In the genomic region with DNA sequence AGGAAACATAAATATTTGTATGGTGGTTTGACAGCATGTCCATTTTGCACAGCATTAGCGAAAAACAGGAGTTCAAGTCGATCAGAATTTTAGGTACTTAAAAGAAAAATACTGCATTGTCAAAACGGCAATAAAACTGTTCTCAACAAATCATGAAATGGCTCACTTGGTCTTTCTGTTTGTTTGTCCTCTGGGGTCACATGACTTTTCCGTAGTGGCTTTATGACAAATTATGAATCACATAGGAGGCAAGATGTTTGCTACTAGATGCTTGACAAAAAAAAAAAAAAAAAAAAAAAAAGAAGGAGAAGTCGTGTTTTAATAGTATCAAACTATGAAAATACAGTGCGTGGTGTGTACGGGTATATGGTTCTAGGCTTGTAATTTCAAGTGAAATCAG, we compare ENCODE assay signal across 31 mouse cellular contexts.
"Had no signal": no experiment of that assay in that cellular context is flagged by ENCODE, and none has a peak within 500 bp of the region (broad histone marks: within the 10 kb centered on the region; RNA-seq: fewer than 3 reads in every experiment).

No protein-coding gene starts in this region.

- H3K4me2 ChIP-seq: limb, embryonic 12.5 days; limb, embryonic 13.5 days; limb, embryonic 15.5 days; liver, embryonic 11.5 days; liver, embryonic 12.5 days; liver, embryonic 13.5 days; liver, embryonic 15.5 days; lung, embryonic 14.5 days; lung, embryonic 15.5 days; midbrain, embryonic 11.5 days; midbrain, embryonic 12.5 days; midbrain, embryonic 13.5 days; midbrain, embryonic 15.5 days; neural tube, embryonic 12.5 days had no signal

- H3K36me3 ChIP-seq: limb, embryonic 10.5 days; limb, embryonic 12.5 days; limb, embryonic 13.5 days; limb, embryonic 15.5 days; liver, embryonic 12.5 days; liver, embryonic 13.5 days; liver, embryonic 15.5 days; lung, embryonic 15.5 days; midbrain, embryonic 10.5 days; midbrain, embryonic 12.5 days; midbrain, embryonic 13.5 days; midbrain, embryonic 15.5 days; neural tube, embryonic 12.5 days had no signal

- H3K27me3 ChIP-seq: limb, embryonic 12.5 days; limb, embryonic 13.5 days; limb, embryonic 15.5 days; liver, embryonic 12.5 days; liver, embryonic 13.5 days; liver, embryonic 15.5 days; lung, embryonic 15.5 days; megakaryocyte, embryonic 14.5 days; midbrain, embryonic 12.5 days; midbrain, embryonic 13.5 days; midbrain, embryonic 15.5 days; neural tube, embryonic 12.5 days had no signal

- DNase-seq: left cerebral cortex, postnatal 4 days; liver; liver, embryonic 13.5 days; liver, postnatal 0 days; lung, adult 18-20 months; lung, adult 2 months; lung, embryonic 14.5 days; lung, postnatal 10 days; lung, postnatal 14 days; lung, postnatal 36 days; lung, postnatal 4 days; midbrain, embryonic 14.5 days had no signal

- ATAC-seq: liver, embryonic 12.5 days; liver, postnatal 0 days; lung, postnatal 0 days; midbrain, embryonic 13.5 days; midbrain, embryonic 15.5 days; midbrain, embryonic 16.5 days had no signal

- H3K4me1 ChIP-seq: limb, embryonic 10.5 days; limb, embryonic 12.5 days; limb, embryonic 13.5 days; limb, embryonic 15.5 days; liver, embryonic 12.5 days; liver, embryonic 13.5 days; liver, embryonic 15.5 days; lung, embryonic 15.5 days; megakaryocyte, embryonic 14.5 days; midbrain, embryonic 10.5 days; midbrain, embryonic 12.5 days; midbrain, embryonic 13.5 days; midbrain, embryonic 15.5 days; neural tube, embryonic 12.5 days had no signal

- H3K4me3 ChIP-seq: limb, embryonic 10.5 days; limb, embryonic 12.5 days; limb, embryonic 13.5 days; limb, embryonic 15.5 days; liver, embryonic 12.5 days; liver, embryonic 13.5 days; liver, embryonic 15.5 days; lung, embryonic 15.5 days; megakaryocyte, embryonic 14.5 days; midbrain, embryonic 10.5 days; midbrain, embryonic 12.5 days; midbrain, embryonic 13.5 days; midbrain, embryonic 15.5 days; neural tube, embryonic 12.5 days had no signal

- H3K9me3 ChIP-seq: limb, embryonic 10.5 days; limb, embryonic 12.5 days; limb, embryonic 13.5 days; limb, embryonic 15.5 days; liver, embryonic 12.5 days; liver, embryonic 15.5 days; lung, embryonic 15.5 days; midbrain, embryonic 10.5 days; midbrain, embryonic 12.5 days; midbrain, embryonic 13.5 days; midbrain, embryonic 15.5 days; neural tube, embryonic 12.5 days had no signal

- H3K27ac ChIP-seq: limb, embryonic 10.5 days; limb, embryonic 12.5 days; limb, embryonic 13.5 days; limb, embryonic 15.5 days; liver, embryonic 12.5 days; liver, embryonic 13.5 days; liver, embryonic 14.5 days; liver, embryonic 15.5 days; lung, embryonic 15.5 days; macrophage; midbrain, embryonic 10.5 days; midbrain, embryonic 12.5 days; midbrain, embryonic 13.5 days; midbrain, embryonic 15.5 days; neural tube, embryonic 12.5 days had no signal

- H3K9ac ChIP-seq: limb, embryonic 12.5 days; limb, embryonic 13.5 days; limb, embryonic 15.5 days; liver, embryonic 12.5 days; liver, embryonic 13.5 days; liver, embryonic 14.5 days; liver, embryonic 15.5 days; liver, postnatal 0 days; lung, embryonic 14.5 days; lung, embryonic 15.5 days; midbrain, embryonic 12.5 days; midbrain, embryonic 13.5 days; midbrain, embryonic 15.5 days; neural tube, embryonic 12.5 days had no signal
